Mouse (Mus musculus) ZHBTc4 (cell line): ENCODE results near the gene Icam1.
"Not testable (repeated sequence)": the region's sequence is repeated elsewhere in the genome, so short reads cannot be mapped to it uniquely, and the experiment has no call there.

Source experiments
- DNase-seq: peaks from one replicate; pipeline ENCODE4 v3.0.0-alpha.2; 2011; ENCODE audit warnings: low read depth, low spot score

Icam1 gene

GRCm38 (mm10) chr9:21022726-21023125, 6.9 kb downstream of the Icam1 start:
- DNase-seq: no peak

- no peak for DNase-seq
These were observed 9.5 kb downstream of the Icam1 start for GRCm38 (mm10) chr9:21025258-21025810.

GRCm38 (mm10) chr9:21026849-21027248, 11.1 kb downstream of the Icam1 start:
- no peak for DNase-seq

GRCm38 (mm10) chr9:21027774-21028290, 12.0 kb downstream of the Icam1 start:
- peak; percentile 78 for DNase-seq

- DNase-seq: no peak
These were observed 12.8 kb downstream of the Icam1 start for GRCm38 (mm10) chr9:21028560-21029110.

GRCm38 (mm10) chr9:21029291-21030054, 13.7 kb downstream of the Icam1 start, which contains the start of gene Icam4:
TSS of gene Icam4 (plus strand) at chr9:21029373.
- DNase-seq: peak; percentile 95

- DNase-seq: no peak
These were observed 14.3 kb downstream of the Icam1 start for GRCm38 (mm10) chr9:21030055-21030600.

- peak; percentile 96 for DNase-seq
These were observed 15.0 kb downstream of the Icam1 start for GRCm38 (mm10) chr9:21030781-21031250.

- peak; percentile 84 for DNase-seq
These were observed 15.6 kb downstream of the Icam1 start for GRCm38 (mm10) chr9:21031251-21031895.

- DNase-seq: no peak
These were observed 16.1 kb downstream of the Icam1 start, which contains the start of gene Icam5 for GRCm38 (mm10) chr9:21031896-21032351. TSS of gene Icam5 (plus strand) at chr9:21032073.

GRCm38 (mm10) chr9:21032491-21032890, 16.7 kb downstream of the Icam1 start:
- DNase-seq: no peak

- DNase-seq: peak; percentile 95
These were observed 17.4 kb downstream of the Icam1 start for GRCm38 (mm10) chr9:21033136-21033535.

GRCm38 (mm10) chr9:21034481-21035085, 18.8 kb downstream of the Icam1 start:
- DNase-seq: peak; percentile 82

- no peak for DNase-seq
These were observed 19.8 kb downstream of the Icam1 start for GRCm38 (mm10) chr9:21035586-21035985.

GRCm38 (mm10) chr9:21036161-21036560, 20.4 kb downstream of the Icam1 start:
- no peak for DNase-seq

GRCm38 (mm10) chr9:21036666-21037065, 20.9 kb downstream of the Icam1 start:
- no peak for DNase-seq

- peak; percentile 69 for DNase-seq
These were observed 21.7 kb downstream of the Icam1 start for GRCm38 (mm10) chr9:21037481-21037891.

- no peak for DNase-seq
These were observed 24.0 kb downstream of the Icam1 start for GRCm38 (mm10) chr9:21039779-21040178.

GRCm38 (mm10) chr9:21041308-21041707, 25.5 kb downstream of the Icam1 start:
- DNase-seq: no peak

GRCm38 (mm10) chr9:21043563-21043962, 27.8 kb downstream of the Icam1 start:
- DNase-seq: no peak

- not testable (repeated sequence) for DNase-seq
These were observed 29.0 kb downstream of the Icam1 start for GRCm38 (mm10) chr9:21044785-21045184.
